Mouse (Mus musculus) thymus, adult 2 months (tissue): ENCODE data around the gene Fblim1. TPM values are rescaled to one million over a fixed set of nuclear protein-coding genes. Genes with fewer than 3 reads are reported as not detected.

Experiments
- DNase-seq: peaks from one replicate; pipeline ENCODE4 v3.0.0; 2021
- H3K27ac ChIP-seq: fragments of 200-500 bp; 2 replicates; pipeline ENCODE4 v1.5.1; 2012; ENCODE audit warnings: low read length, control low read depth; ENCODE audit not compliant: control insufficient read depth, insufficient read depth
- H3K27me3 ChIP-seq: fragments of 200-500 bp; 2 replicates; pipeline ENCODE4 v1.6.1; 2012; ENCODE audit warnings: mild to moderate bottlenecking, low read length, moderate library complexity, mixed read lengths; ENCODE audit not compliant: control insufficient read depth, insufficient read depth
- H3K36me3 ChIP-seq: fragments of 200-500 bp; 2 replicates; pipeline ENCODE4 v1.6.1; 2012; ENCODE audit warnings: mild to moderate bottlenecking, low read length, moderate library complexity; ENCODE audit not compliant: control insufficient read depth, insufficient read depth
- H3K4me1 ChIP-seq: fragments of 200-500 bp; replicated peaks from 2 replicates; pipeline ENCODE4 v1.6.1; 2012; ENCODE audit warnings: low read length; ENCODE audit not compliant: control insufficient read depth, insufficient read depth
- H3K4me3 ChIP-seq: fragments of 200-500 bp; 2 replicates; pipeline ENCODE4 v1.5.1; 2012; ENCODE audit warnings: mild to moderate bottlenecking, low read length, control low read depth, moderate library complexity; ENCODE audit not compliant: control insufficient read depth, insufficient read depth
- CTCF ChIP-seq: fragments of 200-500 bp; IDR thresholded peaks from 2 replicates; pipeline ENCODE4 v1.5.1; 2012; ENCODE audit warnings: mild to moderate bottlenecking, control low read depth, low read length, moderate library complexity, borderline replicate concordance; ENCODE audit not compliant: control insufficient read depth, poor library complexity, insufficient read depth; ENCODE audit errors: extremely low read depth
- POLR2A ChIP-seq: fragments of 200-500 bp; IDR thresholded peaks from 2 replicates; pipeline ENCODE4 v1.6.1; 2012; ENCODE audit warnings: mild to moderate bottlenecking, low read length, control low read depth, moderate library complexity; ENCODE audit not compliant: control insufficient read depth, poor library complexity, insufficient read depth; ENCODE audit errors: extremely low read depth
- WGBS: fragments of 180-500 bp; shearing (Covaris S2); methylation state at CpG from one replicate; pipeline ENCODE4 v1.1.7; 2018; 5-methylcytosine and 5-hydroxymethylcytosine counted together
- polyA plus RNA-seq: library from polyadenylated mRNA; depleted of rRNA; stranded (reverse); fragments of >200 nt; gene quantifications from 2 replicates; pipeline ENCODE4 v1.2.3, GENCODE M21; 2012

The Fblim1 gene
- polyA plus RNA-seq, 1 experiment = 16.2 TPM

- no peaks in the 10 kb centered on the region for H3K4me1 ChIP-seq
- no peak overlapping the region for H3K4me3 ChIP-seq
- no peak for DNase-seq
- WGBS = 98% methylated on average over 5 of the region's 5 CpGs
- H3K27me3 ChIP-seq = no peaks in the 10 kb centered on the region
- H3K36me3 ChIP-seq = peaks cover 17% of the 10 kb centered on the region
- TF ChIP-seq POLR2A = no peak
- TF ChIP-seq CTCF = no peak
- H3K27ac ChIP-seq = no peak overlapping the region
Measured at GRCm38 (mm10) chr4:141636693-141637092, 30.8 kb upstream of the Fblim1 start.

DNA sequence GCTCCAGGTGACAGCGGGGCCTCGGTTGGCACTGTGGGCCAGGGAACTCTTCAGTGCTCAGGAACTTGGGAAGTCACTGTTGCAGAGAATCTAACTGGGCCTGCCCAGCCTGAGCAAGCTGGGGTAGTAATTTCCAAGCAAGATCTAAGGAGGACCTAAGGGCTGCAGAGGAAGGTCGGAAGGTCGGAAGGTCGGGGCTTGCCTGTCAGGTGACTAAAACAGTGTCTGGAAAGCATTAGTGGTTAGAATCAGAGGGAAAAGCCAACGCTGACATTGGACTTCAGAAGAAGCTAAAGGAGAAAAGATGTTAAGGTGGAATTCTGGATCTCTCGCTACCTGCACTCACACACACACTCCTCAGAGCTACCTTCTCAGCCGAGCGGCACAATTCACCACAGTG lies 30.1 kb upstream of the Fblim1 start:
- Histone ChIP-seq H3K4me3 (no peak overlapping the region), H3K27ac (no peak overlapping the region), H3K4me1 (no peaks in the 10 kb centered on the region), H3K36me3 (peaks cover 11% of the 10 kb centered on the region), H3K27me3 (no peaks in the 10 kb centered on the region)
- 95% methylated on average over 9 of the region's 9 CpGs for WGBS
- TF ChIP-seq CTCF = no peak
- TF ChIP-seq POLR2A = no peak
- no peak for DNase-seq

- WGBS = 97% methylated on average over 21 of the region's 21 CpGs
- no peak for DNase-seq
- no peaks in the 10 kb centered on the region for H3K27me3 ChIP-seq
- TF ChIP-seq CTCF (no peak), POLR2A (no peak)
- H3K27ac ChIP-seq = no peak overlapping the region
- H3K4me1 ChIP-seq = no peaks in the 10 kb centered on the region
- H3K4me3 ChIP-seq = no peak overlapping the region
- H3K36me3 ChIP-seq = peaks cover 14% of the 10 kb centered on the region
Measured at GRCm38 (mm10) chr4:141632111-141632873, 26.4 kb upstream of the Fblim1 start.

DNA sequence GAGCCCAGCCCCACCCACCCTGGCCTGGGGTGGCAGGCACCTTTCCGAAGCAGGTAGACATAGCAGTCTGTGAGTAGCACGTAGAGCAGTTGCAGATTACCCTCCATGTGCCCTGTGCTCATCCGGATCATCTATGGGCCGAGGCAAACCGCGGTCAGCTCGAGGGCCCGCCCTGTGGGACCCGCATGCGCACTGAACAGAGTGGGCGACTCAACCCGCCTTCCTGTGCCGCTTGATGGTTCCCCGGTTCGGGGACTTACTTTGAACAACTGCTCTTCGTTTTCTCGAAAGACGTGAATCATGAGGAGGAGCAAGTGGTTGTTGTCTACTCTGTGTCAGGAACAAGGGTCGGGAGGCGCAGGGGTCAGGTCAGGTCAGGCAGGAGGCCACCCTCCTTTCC lies 25.4 kb upstream of the Fblim1 start:
- Histone ChIP-seq H3K4me3 (no peak overlapping the region), H3K36me3 (peaks cover 14% of the 10 kb centered on the region), H3K4me1 (no peaks in the 10 kb centered on the region), H3K27ac (no peak overlapping the region), H3K27me3 (no peaks in the 10 kb centered on the region)
- 98% methylated on average over 20 of the region's 20 CpGs for WGBS
- TF ChIP-seq POLR2A (no peak), CTCF (no peak)
- no peak for DNase-seq

DNA sequence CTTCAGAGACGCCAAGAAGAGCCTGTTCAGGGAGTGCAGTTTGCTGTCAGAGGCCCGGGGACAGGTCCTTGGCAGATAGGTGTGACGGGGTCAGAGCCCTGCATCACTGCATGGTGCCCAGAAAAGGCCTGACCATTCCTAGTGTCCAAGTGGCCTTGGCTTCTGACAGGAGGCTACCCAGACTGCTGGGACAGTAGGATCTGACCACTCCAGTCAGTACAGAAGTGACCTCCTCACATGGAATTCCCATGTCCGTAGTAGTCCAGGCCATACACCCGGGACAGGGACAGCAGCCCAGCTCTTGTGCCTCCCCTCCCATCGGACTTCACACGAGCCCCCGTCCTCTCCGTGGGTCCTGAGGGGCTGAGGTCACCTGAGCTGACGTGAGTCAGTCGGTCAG lies 24.1 kb upstream of the Fblim1 start:
- no peak for TF ChIP-seq POLR2A
- Histone ChIP-seq H3K27me3 (no peaks in the 10 kb centered on the region), H3K27ac (no peak overlapping the region), H3K4me1 (no peaks in the 10 kb centered on the region), H3K4me3 (no peak overlapping the region), H3K36me3 (peaks cover 14% of the 10 kb centered on the region)
- 97% methylated on average over 11 of the region's 11 CpGs for WGBS
- no peak for DNase-seq

DNA sequence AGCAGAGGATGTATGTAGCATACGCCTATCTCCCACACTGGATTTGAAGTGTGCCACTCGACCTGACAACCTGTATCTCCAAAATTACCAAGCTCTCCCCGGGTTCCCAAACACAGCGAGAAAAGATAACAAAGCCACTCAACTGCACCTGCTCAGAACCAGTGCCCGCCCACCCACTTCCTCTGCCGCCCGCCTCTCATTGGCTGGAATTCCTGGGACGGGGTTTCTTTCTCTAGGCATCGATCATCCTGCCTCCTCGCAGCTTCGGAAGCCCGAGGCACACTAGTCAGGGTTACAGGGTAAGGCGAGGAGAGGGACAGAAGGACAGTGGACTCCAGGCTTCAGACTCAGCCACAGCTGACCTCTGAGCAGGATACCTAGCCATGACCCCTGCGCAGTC lies 22.8 kb upstream of the Fblim1 start:
- Histone ChIP-seq H3K4me1 (no peaks in the 10 kb centered on the region), H3K36me3 (peaks cover 14% of the 10 kb centered on the region), H3K27ac (no peak overlapping the region), H3K27me3 (no peaks in the 10 kb centered on the region), H3K4me3 (no peak overlapping the region)
- WGBS = 91% methylated on average over 14 of the region's 14 CpGs
- TF ChIP-seq CTCF (no peak), POLR2A (no peak)
- DNase-seq = no peak

DNA sequence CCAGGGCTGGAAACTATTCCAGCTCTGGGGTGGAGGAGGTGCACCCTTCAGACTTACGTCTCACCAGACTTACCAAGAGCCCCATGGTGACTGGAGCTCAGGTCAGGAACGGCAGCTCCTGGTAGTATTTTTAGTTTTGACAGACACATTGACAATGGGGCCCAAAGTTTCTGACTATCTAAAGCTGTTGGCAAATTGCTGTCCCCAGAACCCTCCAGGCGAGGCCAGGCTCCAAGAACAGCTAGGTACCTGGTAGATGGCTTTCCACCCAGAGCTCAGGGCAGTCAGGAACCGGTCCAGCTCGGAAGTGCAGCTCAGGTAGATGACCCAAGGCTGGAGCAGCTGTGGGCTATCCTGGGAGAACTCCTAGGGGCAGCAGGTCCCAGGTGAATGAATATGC lies 21.6 kb upstream of the Fblim1 start:
- Histone ChIP-seq H3K36me3 (peaks cover 13% of the 10 kb centered on the region), H3K4me3 (no peak overlapping the region), H3K27ac (no peak overlapping the region), H3K27me3 (no peaks in the 10 kb centered on the region), H3K4me1 (no peaks in the 10 kb centered on the region)
- WGBS = 96% methylated on average over 5 of the region's 5 CpGs
- no peak for TF ChIP-seq CTCF
- TF ChIP-seq POLR2A = no peak
- no peak for DNase-seq
